Mouse (Mus musculus) intestine, embryonic 14.5 days (tissue): ENCODE measurements around the gene Creb3l1. TPM values are rescaled to one million over a fixed set of nuclear protein-coding genes. Genes with fewer than 3 reads are reported as not detected.
A peak's percentile ranks its signal among the peaks of the same experiment; 100 is the strongest.

Experiments
- ATAC-seq: fragments of 200-750 bp; cut with Nextera tagmentation; replicated peaks from 2 replicates; pipeline ENCODE4 v1.8.0; 2017; ENCODE audit warnings: low read depth, moderate number of reproducible peaks, moderate TSS enrichment, moderate library complexity; ENCODE audit not compliant: low FRiP score, low TSS enrichment
- DNase-seq: peaks from one replicate; pipeline ENCODE4 v3.0.0-alpha.2; 2018; ENCODE audit warnings: low spot score
- H3K27ac ChIP-seq: fragments of 300-500 bp; sonication (generic); 2 replicates; pipeline ENCODE4 v1.5.1; 2014; ENCODE audit warnings: low read depth, mild to moderate bottlenecking, control low read depth
- H3K27me3 ChIP-seq: fragments of 300-500 bp; sonication (generic); replicated peaks from 2 replicates; pipeline ENCODE4 v1.6.1; 2014; ENCODE audit warnings: low read length, control low read depth; ENCODE audit not compliant: control insufficient read depth, insufficient read depth
- H3K36me3 ChIP-seq: fragments of 300-500 bp; sonication (generic); 2 replicates; pipeline ENCODE4 v1.6.1; 2014; ENCODE audit warnings: low read length, control low read depth; ENCODE audit not compliant: control insufficient read depth, insufficient read depth
- H3K4me1 ChIP-seq: fragments of 300-500 bp; sonication (generic); replicated peaks from 2 replicates; pipeline ENCODE4 v1.6.1; 2014; ENCODE audit warnings: low read length, control low read depth, mixed read lengths; ENCODE audit not compliant: control insufficient read depth, insufficient read depth
- H3K4me2 ChIP-seq: fragments of 300-500 bp; sonication (generic); 2 replicates; pipeline ENCODE4 v1.6.1; 2014; ENCODE audit warnings: low read length
- H3K4me3 ChIP-seq: fragments of 300-500 bp; sonication (generic); 2 replicates; pipeline ENCODE4 v1.5.1; 2014; ENCODE audit warnings: low read depth, low read length, control low read depth, mixed read lengths
- H3K9ac ChIP-seq: fragments of 300-500 bp; sonication (generic); 2 replicates; pipeline ENCODE4 v1.6.1; 2014; ENCODE audit warnings: mild to moderate bottlenecking, low read length
- H3K9me3 ChIP-seq: fragments of 300-500 bp; sonication (generic); 2 replicates; pipeline ENCODE4 v1.6.1; 2016; ENCODE audit warnings: low read length, control low read depth; ENCODE audit not compliant: control insufficient read depth
- WGBS: fragments of 180-500 bp; shearing (Covaris S2); extraction: QIAGEN DNeasy Blood & Tissue Kit; methylation state at CpG from one replicate; pipeline ENCODE4 v1.1.7; 2014; 5-methylcytosine and 5-hydroxymethylcytosine counted together
- polyA plus RNA-seq: library from polyadenylated mRNA; unstranded; fragments of >200 nt; fragmentation: Nextera tagmentation; extraction: Ambion mirVana; gene quantifications from 2 replicates; pipeline ENCODE4 v1.2.1, GENCODE M21; 2014

Creb3l1 gene
- polyA plus RNA-seq, 1 experiment from 2014 or later = 24.1 TPM

GRCm38 (mm10) chr2:92027811-92028590, 3.7 kb upstream of the Creb3l1 start:
- ATAC-seq (no peak), DNase-seq (no peak)
- Histone ChIP-seq H3K4me2 (no peak overlapping the region), H3K36me3 (no peaks in the 10 kb centered on the region), H3K4me1 (no peaks in the 10 kb centered on the region; the same call in 1 of the 2 replicates), H3K9ac (no peak overlapping the region), H3K27me3 (no peaks in the 10 kb centered on the region), H3K4me3 (no peak overlapping the region), H3K9me3 (no peaks in the 10 kb centered on the region), H3K27ac (no peak overlapping the region)
- WGBS = 66% methylated on average over 11 of the region's 11 CpGs

GRCm38 (mm10) chr2:92025966-92026365, 1.7 kb upstream of the Creb3l1 start:
- no peak overlapping the region for H3K27ac ChIP-seq
- no peak overlapping the region for H3K9ac ChIP-seq
- no peaks in the 10 kb centered on the region for H3K36me3 ChIP-seq
- WGBS = 56% methylated on average over 6 of the region's 6 CpGs
- no peak overlapping the region for H3K4me3 ChIP-seq
- peaks cover 14% of the 10 kb centered on the region for H3K4me1 ChIP-seq
- no peaks in the 10 kb centered on the region for H3K9me3 ChIP-seq
- no peaks in the 10 kb centered on the region for H3K27me3 ChIP-seq
- ATAC-seq = no peak
- no peak overlapping the region for H3K4me2 ChIP-seq
- DNase-seq = no peak

- H3K4me3 ChIP-seq = no peak overlapping the region
- WGBS = 98% methylated on average over 2 of the region's 2 CpGs
- peaks cover 21% of the 10 kb centered on the region for H3K4me1 ChIP-seq
- H3K9me3 ChIP-seq = no peaks in the 10 kb centered on the region
- no peaks in the 10 kb centered on the region for H3K36me3 ChIP-seq
- H3K27ac ChIP-seq = no peak overlapping the region
- ATAC-seq (no peak), DNase-seq (no peak)
- H3K27me3 ChIP-seq = no peaks in the 10 kb centered on the region
- H3K9ac ChIP-seq = no peak overlapping the region
- H3K4me2 ChIP-seq = no peak overlapping the region
Observed at GRCm38 (mm10) chr2:92025202-92025601, 900 bp upstream of the Creb3l1 start.

GRCm38 (mm10) chr2:92023362-92024273, 684 bp downstream of the Creb3l1 start:
- Histone ChIP-seq H3K9me3 (no peaks in the 10 kb centered on the region), H3K9ac (peak overlapping the region; percentile 62), H3K4me1 (peaks cover 36% of the 10 kb centered on the region), H3K4me2 (peak overlapping the region; percentile 87), H3K27me3 (no peaks in the 10 kb centered on the region), H3K27ac (peak overlapping the region; percentile 61), H3K4me3 (peak overlapping the region; percentile 66), H3K36me3 (no peaks in the 10 kb centered on the region)
- 5% methylated on average over 54 of the region's 56 CpGs for WGBS
- DNase-seq (peak; percentile 75), ATAC-seq (peak; percentile 36; the same call in 1 of the 2 replicates)

- no peaks in the 10 kb centered on the region for H3K36me3 ChIP-seq
- peak overlapping the region; percentile 75 for H3K27ac ChIP-seq
- no peaks in the 10 kb centered on the region for H3K27me3 ChIP-seq
- ATAC-seq (no peak), DNase-seq (no peak)
- no peaks in the 10 kb centered on the region for H3K9me3 ChIP-seq
- peak overlapping the region; percentile 33 for H3K4me2 ChIP-seq
- 11% methylated on average over 4 of the region's 4 CpGs for WGBS
- H3K4me3 ChIP-seq = no peak overlapping the region
- peaks cover 59% of the 10 kb centered on the region for H3K4me1 ChIP-seq
- no peak overlapping the region for H3K9ac ChIP-seq
Observed at GRCm38 (mm10) chr2:92020676-92021265, 3.5 kb downstream of the Creb3l1 start.

- no peak overlapping the region for H3K4me2 ChIP-seq
- no peaks in the 10 kb centered on the region for H3K9me3 ChIP-seq
- H3K4me3 ChIP-seq = no peak overlapping the region
- WGBS = 59% methylated on average over 1 of the region's 1 CpGs
- no peaks in the 10 kb centered on the region for H3K36me3 ChIP-seq
- H3K27me3 ChIP-seq = no peaks in the 10 kb centered on the region
- peak overlapping the region; percentile 60; the same call in 1 of the 2 replicates for H3K27ac ChIP-seq
- no peak for ATAC-seq
- peaks cover 73% of the 10 kb centered on the region for H3K4me1 ChIP-seq
- H3K9ac ChIP-seq = no peak overlapping the region
- DNase-seq = no peak
Observed at GRCm38 (mm10) chr2:92017440-92017839, 6.9 kb downstream of the Creb3l1 start.

- Histone ChIP-seq H3K4me3 (no peak overlapping the region), H3K9ac (no peak overlapping the region), H3K4me1 (peaks cover 74% of the 10 kb centered on the region), H3K27ac (peak overlapping the region; percentile 60), H3K36me3 (no peaks in the 10 kb centered on the region), H3K4me2 (peak overlapping the region; percentile 20; the same call in 1 of the 2 replicates), H3K9me3 (no peaks in the 10 kb centered on the region), H3K27me3 (no peaks in the 10 kb centered on the region)
- DNase-seq (peak; percentile 69), ATAC-seq (no peak; the same call in 1 of the 2 replicates)
- WGBS = 37% methylated on average over 3 of the region's 3 CpGs
Observed at GRCm38 (mm10) chr2:92016981-92017380, 7.3 kb downstream of the Creb3l1 start.

- WGBS = 93% methylated on average over 5 of the region's 5 CpGs
Observed at GRCm38 (mm10) chr2:92014891-92015290, 9.4 kb downstream of the Creb3l1 start.

More at GRCm38 (mm10) chr2:92014891-92015290, 9.4 kb downstream of the Creb3l1 start:
- Histone ChIP-seq H3K4me3 (no peak overlapping the region), H3K36me3 (no peaks in the 10 kb centered on the region), H3K9me3 (no peaks in the 10 kb centered on the region), H3K4me1 (peaks cover 61% of the 10 kb centered on the region), H3K9ac (no peak overlapping the region), H3K27ac (no peak overlapping the region), H3K4me2 (no peak overlapping the region), H3K27me3 (no peaks in the 10 kb centered on the region)
- no peak for ATAC-seq
- DNase-seq = no peak
